ENCODE assay signal across 16 mouse cellular contexts in genomic region chr6:70773769-70774168, GRCm38 (mm10). TPM values are rescaled to one million over a fixed set of nuclear protein-coding genes. Genes with fewer than 3 reads are reported as not detected.
DNase-seq lines count a peak whose midpoint lies in the region; ATAC-seq lines count a peak whose summit lies in the region.
"Had no signal": no experiment of that assay in that cellular context is flagged by ENCODE, and none has a peak within 500 bp of the region (broad histone marks: within the 10 kb centered on the region; RNA-seq: fewer than 3 reads in every experiment).

No protein-coding gene starts in this region.

- no peak for DNase-seq in hindbrain, embryonic 10.5 days (ENCODE audit: low spot score)
- no peak for DNase-seq in neural tube, embryonic 10.5 days (ENCODE audit: extremely low spot score, low spot score)
- peak; percentile 70 to 84 for DNase-seq in kidney, postnatal 36 days
- DNase-seq in cerebellum, adult 11-12 months: no peak
- no peak for DNase-seq in urinary bladder, adult 2 months (ENCODE audit: low spot score)
- DNase-seq: adrenal gland, postnatal 36 days; B cell, adult 2 months; cerebellum, adult 18-20 months; heart, postnatal 14 days; liver; thymus, postnatal 14 days had no signal

- no peaks in the 10 kb centered on the region for H3K9me3 ChIP-seq in hindbrain, embryonic 12.5 days (replicated peaks)
- no peaks in the 10 kb centered on the region for H3K9me3 ChIP-seq in hindbrain, embryonic 10.5 days
- no peaks in the 10 kb centered on the region for H3K9me3 ChIP-seq in neural tube, embryonic 13.5 days
- H3K9me3 ChIP-seq: forebrain, embryonic 15.5 days; lung, embryonic 15.5 days had no signal

- no peak for ATAC-seq in hindbrain, embryonic 12.5 days (ENCODE audit: low FRiP score)
- ATAC-seq in neural tube, embryonic 13.5 days (ENCODE audit: low read depth): no peak
- ATAC-seq in cerebellum, adult (ENCODE audit: insufficient number of reproducible peaks, low FRiP score, low TSS enrichment): no peak
- ATAC-seq: forebrain, embryonic 15.5 days had no signal

- H3K4me2 ChIP-seq in hindbrain, embryonic 12.5 days (replicated peaks): no peak overlapping the region
- H3K4me2 ChIP-seq in neural tube, embryonic 13.5 days: no peak overlapping the region
- H3K4me2 ChIP-seq: forebrain, embryonic 15.5 days; lung, embryonic 15.5 days had no signal

- H3K27me3 ChIP-seq in hindbrain, embryonic 12.5 days: no peaks in the 10 kb centered on the region
- no peaks in the 10 kb centered on the region for H3K27me3 ChIP-seq in hindbrain, embryonic 10.5 days (ENCODE audit: insufficient read depth, poor library complexity, severe bottlenecking)
- no peaks in the 10 kb centered on the region for H3K27me3 ChIP-seq in neural tube, embryonic 13.5 days
- H3K27me3 ChIP-seq: forebrain, embryonic 15.5 days; lung, embryonic 15.5 days had no signal

- H3K9ac ChIP-seq in hindbrain, embryonic 12.5 days: no peak overlapping the region
- H3K9ac ChIP-seq in neural tube, embryonic 13.5 days: no peak overlapping the region
- H3K9ac ChIP-seq: forebrain, embryonic 15.5 days; lung, embryonic 15.5 days had no signal

- peaks cover 50% of the 10 kb centered on the region for H3K36me3 ChIP-seq in hindbrain, embryonic 12.5 days
- peaks cover 65% of the 10 kb centered on the region for H3K36me3 ChIP-seq in hindbrain, embryonic 10.5 days
- peaks cover 70% of the 10 kb centered on the region for H3K36me3 ChIP-seq in neural tube, embryonic 13.5 days

- no peaks in the 10 kb centered on the region for H3K4me1 ChIP-seq in hindbrain, embryonic 12.5 days
- H3K4me1 ChIP-seq in hindbrain, embryonic 10.5 days (replicated peaks): peaks cover 6% of the 10 kb centered on the region; the same call in 1 of the 2 replicates
- H3K4me1 ChIP-seq in neural tube, embryonic 13.5 days (replicated peaks): 0 out of 2 replicates have a peak, but pooled peaks cover 8% of the 10 kb centered on the region
- H3K4me1 ChIP-seq: forebrain, embryonic 15.5 days; lung, embryonic 15.5 days had no signal

- WGBS in hindbrain, embryonic 12.5 days: 86% methylated on average over 5 of the region's 5 CpGs
- 80% methylated on average over 5 of the region's 5 CpGs for WGBS in hindbrain, embryonic 10.5 days
- WGBS in neural tube, embryonic 13.5 days: 86% methylated on average over 5 of the region's 5 CpGs

- 0 out of 2 replicates have a peak overlapping the region, but pooled peaks have one; percentile 5 for H3K27ac ChIP-seq in hindbrain, embryonic 12.5 days
- H3K27ac ChIP-seq in hindbrain, embryonic 10.5 days: no peak overlapping the region
- peak overlapping the region; percentile 54 for H3K27ac ChIP-seq in neural tube, embryonic 13.5 days (replicated peaks)
- H3K27ac ChIP-seq: forebrain, embryonic 15.5 days; lung, embryonic 15.5 days had no signal

- no peak overlapping the region for H3K4me3 ChIP-seq in hindbrain, embryonic 12.5 days
- H3K4me3 ChIP-seq in hindbrain, embryonic 10.5 days: no peak overlapping the region
- no peak overlapping the region for H3K4me3 ChIP-seq in neural tube, embryonic 13.5 days
- H3K4me3 ChIP-seq: forebrain, embryonic 15.5 days; lung, embryonic 15.5 days had no signal

RNA-seq across cellular contexts. Expression of gene Rpia, which starts 18.3 kb away (rescaled TPM):
- polyA plus RNA-seq in hindbrain, embryonic 12.5 days (2016; fragmentation: Nextera tagmentation; extraction: Ambion mirVana): 3.2 and 3.5 TPM in 2 replicates
- polyA plus RNA-seq in hindbrain, embryonic 10.5 days (2016; fragmentation: Nextera tagmentation; extraction: Ambion mirVana): 1.8 and 2.2 TPM in 2 replicates
- polyA plus RNA-seq in neural tube, embryonic 13.5 days (2015; fragmentation: Nextera tagmentation; extraction: Ambion mirVana): 3.2 and 3.6 TPM in 2 replicates
- 24.8 and 27.8 TPM in 2 replicates for polyA plus RNA-seq in urinary bladder, adult 2 months (2012; rRNA removed)

Comparison
In these comparisons a context has a peak if more than half of its experiments do, and no peak if none do; other contexts are left out.
1. DNase-seq: peak in kidney, postnatal 36 days (2 of 2); none in hindbrain, embryonic 10.5 days (single experiment), neural tube, embryonic 10.5 days (single experiment), cerebellum, adult 11-12 months (single experiment) and urinary bladder, adult 2 months (single experiment).